Mouse (Mus musculus): ENCODE measurements around the gene Nadk. TPM values are rescaled to one million over a fixed set of nuclear protein-coding genes. Genes with fewer than 3 reads are reported as not detected.

The Nadk gene
- total RNA-seq, 1 experiment: 88.5 TPM

GRCm38 (mm10) chr4:155560932-155561331, 1.2 kb upstream of the Nadk start:
- H3K9ac ChIP-seq (ENCODE audit: insufficient read depth, low read depth, low read length, poor library complexity, severe bottlenecking): no peak overlapping the region
- H3K27ac ChIP-seq (ENCODE audit: insufficient read depth, low read depth, low read length, poor library complexity, severe bottlenecking): no peak overlapping the region
- no peaks in the 10 kb centered on the region for H3K9me3 ChIP-seq (ENCODE audit: control insufficient read depth, insufficient read depth, low read depth, low read length)
- H3K36me3 ChIP-seq (ENCODE audit: control insufficient read depth, insufficient read depth, low read length, poor library complexity, severe bottlenecking): peaks cover 29% of the 10 kb centered on the region
- no peak for DNase-seq (ENCODE audit: low read depth, low spot score)
- TF ChIP-seq CHD2 (IDR thresholded peaks at IDR 0.05; ENCODE audit: low read depth, low read length): no peak
- TF ChIP-seq HCFC1 (IDR thresholded peaks at IDR 0.05; ENCODE audit: borderline replicate concordance, insufficient read depth, low read length): no peak
- TF ChIP-seq MAFK (IDR thresholded peaks at IDR 0.05; ENCODE audit: insufficient read depth, low read depth, low read length): no peak
- TF ChIP-seq ZNF384 (IDR thresholded peaks at IDR 0.05; ENCODE audit: low read depth, low read length): no peak
- TF ChIP-seq ZC3H11A (IDR thresholded peaks at IDR 0.05; ENCODE audit: borderline replicate concordance, low read depth, low read length): no peak
- in situ Hi-C loops (cut with MboI; ENCODE audit: low sequenced_read_pairs in 2 of 2, unreplicated experiment in 2 of 2): no loop called here
- H3K4me3 ChIP-seq (ENCODE audit: insufficient read depth in 1 of 2, low read depth in 1 of 2, low read length in 2 of 2, poor library complexity in 1 of 2, severe bottlenecking in 1 of 2): no peak overlapping the region
- H3K4me1 ChIP-seq (ENCODE audit: control insufficient read depth in 2 of 2, insufficient read depth in 2 of 2, low read length in 2 of 2, poor library complexity in 1 of 2): peaks cover 7 to 13% of the 10 kb centered on the region in 2 experiments; a peak in 3 of 4 replicates

- in situ Hi-C loops (cut with MboI; ENCODE audit: low sequenced_read_pairs in 2 of 2, unreplicated experiment in 2 of 2): no loop called here
- H3K4me1 ChIP-seq (ENCODE audit: control insufficient read depth in 2 of 2, insufficient read depth in 2 of 2, low read length in 2 of 2, poor library complexity in 1 of 2): peaks cover 6 to 15% of the 10 kb centered on the region in 2 experiments; a peak in 3 of 4 replicates
- no peak for TF ChIP-seq HCFC1 (IDR thresholded peaks at IDR 0.05; ENCODE audit: borderline replicate concordance, insufficient read depth, low read length)
- TF ChIP-seq ZNF384 (IDR thresholded peaks at IDR 0.05; ENCODE audit: low read depth, low read length): peak; percentile 81
- H3K36me3 ChIP-seq (ENCODE audit: control insufficient read depth, insufficient read depth, low read length, poor library complexity, severe bottlenecking): peaks cover 24% of the 10 kb centered on the region
- peak overlapping the region; percentile 9; the same call in 1 of the 2 replicates for H3K9ac ChIP-seq (ENCODE audit: insufficient read depth, low read depth, low read length, poor library complexity, severe bottlenecking)
- H3K4me3 ChIP-seq (ENCODE audit: insufficient read depth in 1 of 2, low read depth in 1 of 2, low read length in 2 of 2, poor library complexity in 1 of 2, severe bottlenecking in 1 of 2): peak overlapping the region in 1 of 2 experiments; percentile 32; a peak in 2 of 4 replicates
- no peak overlapping the region for H3K27ac ChIP-seq (ENCODE audit: insufficient read depth, low read depth, low read length, poor library complexity, severe bottlenecking)
- no peaks in the 10 kb centered on the region for H3K9me3 ChIP-seq (ENCODE audit: control insufficient read depth, insufficient read depth, low read depth, low read length)
- DNase-seq (ENCODE audit: low read depth, low spot score): no peak
Observed at GRCm38 (mm10) chr4:155562725-155563399, 684 bp downstream of the Nadk start.

GRCm38 (mm10) chr4:155563400-155564231, 1.4 kb downstream of the Nadk start:
- Histone ChIP-seq H3K36me3 (ENCODE audit: control insufficient read depth, insufficient read depth, low read length, poor library complexity, severe bottlenecking) (peaks cover 21% of the 10 kb centered on the region), H3K27ac (ENCODE audit: insufficient read depth, low read depth, low read length, poor library complexity, severe bottlenecking) (peak overlapping the region; percentile 92), H3K9me3 (ENCODE audit: control insufficient read depth, insufficient read depth, low read depth, low read length) (no peaks in the 10 kb centered on the region), H3K9ac (ENCODE audit: insufficient read depth, low read depth, low read length, poor library complexity, severe bottlenecking) (peak overlapping the region; percentile 98), H3K4me3 (ENCODE audit: insufficient read depth in 1 of 2, low read depth in 1 of 2, low read length in 2 of 2, poor library complexity in 1 of 2, severe bottlenecking in 1 of 2) (peak overlapping the region; percentile 79 to 97), H3K4me1 (ENCODE audit: control insufficient read depth in 2 of 2, insufficient read depth in 2 of 2, low read length in 2 of 2, poor library complexity in 1 of 2) (peaks cover 6 to 13% of the 10 kb centered on the region in 2 experiments; a peak in 3 of 4 replicates)
- TF ChIP-seq HCFC1 (IDR thresholded peaks at IDR 0.05; ENCODE audit: borderline replicate concordance, insufficient read depth, low read length): 0 out of 2 replicates have a peak, but pooled peaks have one; percentile 58
- no peak for TF ChIP-seq CHD2 (IDR thresholded peaks at IDR 0.05; ENCODE audit: low read depth, low read length)
- in situ Hi-C loops (cut with MboI; ENCODE audit: low sequenced_read_pairs in 2 of 2, unreplicated experiment in 2 of 2): no loop called here
- DNase-seq (ENCODE audit: low read depth, low spot score): peak; percentile 99

GRCm38 (mm10) chr4:155564315-155565069, 2.3 kb downstream of the Nadk start:
- Histone ChIP-seq H3K9ac (ENCODE audit: insufficient read depth, low read depth, low read length, poor library complexity, severe bottlenecking) (peak overlapping the region; percentile 98), H3K36me3 (ENCODE audit: control insufficient read depth, insufficient read depth, low read length, poor library complexity, severe bottlenecking) (peaks cover 13% of the 10 kb centered on the region), H3K4me1 (ENCODE audit: control insufficient read depth in 2 of 2, insufficient read depth in 2 of 2, low read length in 2 of 2, poor library complexity in 1 of 2) (peaks cover 6 to 12% of the 10 kb centered on the region in 2 experiments; a peak in 3 of 4 replicates), H3K27ac (ENCODE audit: insufficient read depth, low read depth, low read length, poor library complexity, severe bottlenecking) (peak overlapping the region; percentile 92), H3K4me3 (ENCODE audit: insufficient read depth in 1 of 2, low read depth in 1 of 2, low read length in 2 of 2, poor library complexity in 1 of 2, severe bottlenecking in 1 of 2) (peak overlapping the region; percentile 79 to 97), H3K9me3 (ENCODE audit: control insufficient read depth, insufficient read depth, low read depth, low read length) (no peaks in the 10 kb centered on the region)
- in situ Hi-C loops (cut with MboI; ENCODE audit: low sequenced_read_pairs in 2 of 2, unreplicated experiment in 2 of 2): no loop called here
- TF ChIP-seq MAFK (IDR thresholded peaks at IDR 0.05; ENCODE audit: insufficient read depth, low read depth, low read length) (no peak), ZC3H11A (IDR thresholded peaks at IDR 0.05; ENCODE audit: borderline replicate concordance, low read depth, low read length) (no peak), CHD2 (IDR thresholded peaks at IDR 0.05; ENCODE audit: low read depth, low read length) (no peak), HCFC1 (IDR thresholded peaks at IDR 0.05; ENCODE audit: borderline replicate concordance, insufficient read depth, low read length) (no peak), ZNF384 (IDR thresholded peaks at IDR 0.05; ENCODE audit: low read depth, low read length) (no peak)
- DNase-seq (ENCODE audit: low read depth, low spot score): no peak
